Mouse (Mus musculus) liver, postnatal 0 days (tissue): ENCODE data around the gene Matn4.

Source experiments
- CTCF ChIP-seq: sonication (generic); IDR thresholded peaks from 2 replicates; pipeline ENCODE4 v1.5.1; 2016; ENCODE audit warnings: antibody characterized with exemption, low read depth
- EP300 ChIP-seq: IDR thresholded peaks from 2 replicates; pipeline ENCODE4 v1.6.1; 2016; ENCODE audit warnings: antibody characterized with exemption, low read depth, mild to moderate bottlenecking

DNA sequence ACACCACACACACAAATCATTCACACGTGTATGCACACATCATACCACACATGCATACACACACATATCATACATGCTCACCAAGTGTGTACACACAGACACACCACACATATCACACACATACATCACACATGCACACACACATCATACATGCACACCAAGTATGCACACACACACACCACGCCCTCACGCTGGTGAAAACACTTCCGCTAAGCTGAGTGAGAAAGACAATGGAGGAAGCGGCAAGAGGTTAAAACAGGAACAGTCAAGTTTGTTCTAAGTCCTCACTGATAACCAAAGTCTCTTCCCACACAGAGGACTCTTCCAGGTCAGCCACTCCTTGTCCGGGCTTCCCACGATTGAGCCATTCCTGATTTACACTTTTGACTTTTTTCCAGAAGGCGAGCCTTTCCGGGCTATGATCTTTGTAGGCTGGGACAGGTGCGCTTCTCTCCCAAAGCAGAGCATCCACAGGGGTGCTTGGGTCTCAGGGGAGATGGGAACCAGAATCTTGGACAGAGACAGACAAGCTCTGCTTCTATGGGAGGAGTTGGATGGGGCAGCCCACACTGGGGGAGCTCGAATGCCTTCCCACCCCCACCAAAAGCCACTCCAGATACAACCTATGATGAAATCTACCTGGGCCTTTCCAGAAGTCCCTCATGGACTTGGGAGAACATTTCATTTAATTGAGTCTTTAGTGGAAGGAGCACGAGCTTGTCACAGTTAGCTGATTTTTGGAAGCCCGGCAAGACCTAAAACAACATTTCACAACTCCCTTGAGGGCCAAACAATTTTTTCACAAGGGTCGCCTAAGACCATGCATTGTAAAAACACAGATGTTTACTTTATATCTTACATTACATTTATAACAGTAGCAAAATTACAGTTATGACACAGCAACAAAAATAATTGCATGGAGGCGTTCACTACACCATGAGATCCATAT is 27.2 kb downstream of the Matn4 start:
- TF ChIP-seq CTCF (no peak), EP300 (no peak)
